ENCODE assay signal across 26 mouse cellular contexts in genomic region chr1:23968027-23968725, GRCm38 (mm10). TPM values are rescaled to one million over a fixed set of nuclear protein-coding genes. Genes with fewer than 3 reads are reported as not detected.
DNase-seq lines count a peak whose midpoint lies in the region; ATAC-seq lines count a peak whose summit lies in the region.
"Had no signal": no experiment of that assay in that cellular context is flagged by ENCODE, and none has a peak within 500 bp of the region (broad histone marks: within the 10 kb centered on the region; RNA-seq: fewer than 3 reads in every experiment).

No protein-coding gene starts in this region.

- no peaks in the 10 kb centered on the region for H3K27me3 ChIP-seq in embryonic facial prominence, embryonic 13.5 days
- H3K27me3 ChIP-seq in embryonic facial prominence, embryonic 10.5 days (replicated peaks; ENCODE audit: low read depth, poor library complexity, severe bottlenecking), result no peaks in the 10 kb centered on the region
- no peaks in the 10 kb centered on the region for H3K27me3 ChIP-seq in liver, embryonic 16.5 days (ENCODE audit: control insufficient read depth, insufficient read depth, low read depth, low read length)
- H3K27me3 ChIP-seq: forebrain, embryonic 15.5 days; lung, embryonic 15.5 days; neural tube, embryonic 12.5 days; stomach, embryonic 15.5 days had no signal

- no peak overlapping the region for H3K4me2 ChIP-seq in embryonic facial prominence, embryonic 13.5 days
- no peak overlapping the region for H3K4me2 ChIP-seq in liver, embryonic 16.5 days (ENCODE audit: low read depth, low read length)
- H3K4me2 ChIP-seq: forebrain, embryonic 15.5 days; lung, embryonic 15.5 days; midbrain, embryonic 11.5 days; neural tube, embryonic 12.5 days; stomach, embryonic 15.5 days had no signal

- H3K4me3 ChIP-seq in embryonic facial prominence, embryonic 13.5 days, result no peak overlapping the region
- H3K4me3 ChIP-seq in embryonic facial prominence, embryonic 10.5 days, result no peak overlapping the region
- no peak overlapping the region for H3K4me3 ChIP-seq in liver, embryonic 16.5 days (ENCODE audit: low read depth, low read length)
- H3K4me3 ChIP-seq: erythroblast, embryonic 14.5 days; forebrain, embryonic 15.5 days; hindbrain, embryonic 10.5 days; limb, embryonic 10.5 days; lung, embryonic 15.5 days; neural tube, embryonic 12.5 days; stomach, embryonic 15.5 days had no signal

- DNase-seq in embryonic facial prominence, embryonic 10.5 days (ENCODE audit: low spot score), result no peak
- DNase-seq in liver (no peak), ES-CJ7 (ENCODE audit: low read depth, low spot score) (peak; percentile 64)
- no peak for DNase-seq in cerebellum, adult 18-20 months
- DNase-seq: adrenal gland, postnatal 10 days; cerebellum, adult 9-11 months; kidney, postnatal 4 days; lung, postnatal 4 days; thymus, adult 18-20 months; thymus, postnatal 36 days had no signal

- peaks cover 6% of the 10 kb centered on the region; the same call in 1 of the 2 replicates for H3K9me3 ChIP-seq in embryonic facial prominence, embryonic 13.5 days
- H3K9me3 ChIP-seq in embryonic facial prominence, embryonic 10.5 days, result peaks cover 6% of the 10 kb centered on the region; the same call in 1 of the 2 replicates
- no peaks in the 10 kb centered on the region for H3K9me3 ChIP-seq in liver, embryonic 16.5 days (replicated peaks; ENCODE audit: control insufficient read depth, low read length)
- H3K9me3 ChIP-seq: forebrain, embryonic 15.5 days; G1E; limb, embryonic 10.5 days; lung, embryonic 15.5 days; stomach, embryonic 15.5 days had no signal

- H3K27ac ChIP-seq in embryonic facial prominence, embryonic 13.5 days, result no peak overlapping the region
- H3K27ac ChIP-seq in embryonic facial prominence, embryonic 10.5 days (replicated peaks), result no peak overlapping the region
- H3K27ac ChIP-seq in liver, embryonic 16.5 days (ENCODE audit: low read length), result no peak overlapping the region
- H3K27ac ChIP-seq: forebrain, embryonic 15.5 days; hindbrain, embryonic 10.5 days; limb, embryonic 10.5 days; lung, embryonic 15.5 days; neural tube, embryonic 12.5 days; stomach, embryonic 15.5 days had no signal

- H3K36me3 ChIP-seq in embryonic facial prominence, embryonic 13.5 days, result no peaks in the 10 kb centered on the region
- H3K36me3 ChIP-seq in embryonic facial prominence, embryonic 10.5 days (replicated peaks), result no peaks in the 10 kb centered on the region
- H3K36me3 ChIP-seq in liver, embryonic 16.5 days (ENCODE audit: control insufficient read depth, insufficient read depth), result no peaks in the 10 kb centered on the region
- H3K36me3 ChIP-seq: forebrain, embryonic 15.5 days; G1E; hindbrain, embryonic 10.5 days; limb, embryonic 10.5 days; lung, embryonic 15.5 days; neural tube, embryonic 12.5 days; stomach, embryonic 15.5 days had no signal

- peak; percentile 32; the same call in 1 of the 2 replicates for ATAC-seq in embryonic facial prominence, embryonic 13.5 days (ENCODE audit: insufficient number of reproducible peaks, insufficient read depth, low FRiP score, low TSS enrichment, low read depth)
- ATAC-seq in liver, embryonic 16.5 days (ENCODE audit: low read depth), result 0 out of 2 replicates have a peak, but pooled peaks have one; percentile 22
- peak; percentile 76 for ATAC-seq in erythroblast, adult 5-6 weeks (replicated peaks; ENCODE audit: low FRiP score, poor library complexity, severe bottlenecking)
- no peak for ATAC-seq in megakaryocyte, adult 5-6 weeks (ENCODE audit: poor library complexity, severe bottlenecking)
- ATAC-seq: activated CD4-positive, CD25-positive, alpha-beta regulatory T cell, adult 4 months; forebrain, embryonic 15.5 days; intestine, postnatal 0 days; Patski had no signal

- 89% methylated on average over 9 of the region's 9 CpGs for whole genome bisulfite sequencing in embryonic facial prominence, embryonic 13.5 days
- 84% methylated on average over 9 of the region's 9 CpGs for WGBS in embryonic facial prominence, embryonic 10.5 days
- 71% methylated on average over 9 of the region's 9 CpGs for WGBS in liver, embryonic 16.5 days (ENCODE audit: insufficient replicate concordance)

- no peak overlapping the region for H3K9ac ChIP-seq in embryonic facial prominence, embryonic 13.5 days
- H3K9ac ChIP-seq in liver, embryonic 16.5 days (ENCODE audit: low read depth, low read length), result no peak overlapping the region
- H3K9ac ChIP-seq: forebrain, embryonic 15.5 days; lung, embryonic 15.5 days; neural tube, embryonic 12.5 days; stomach, embryonic 15.5 days had no signal

- H3K4me1 ChIP-seq in embryonic facial prominence, embryonic 13.5 days, result no peaks in the 10 kb centered on the region
- 0 out of 2 replicates have a peak, but pooled peaks cover 2% of the 10 kb centered on the region for H3K4me1 ChIP-seq in embryonic facial prominence, embryonic 10.5 days
- H3K4me1 ChIP-seq in liver, embryonic 16.5 days (ENCODE audit: control insufficient read depth, low read depth, low read length), result no peaks in the 10 kb centered on the region; the same call in 1 of the 2 replicates
- H3K4me1 ChIP-seq: forebrain, embryonic 15.5 days; hindbrain, embryonic 10.5 days; limb, embryonic 10.5 days; lung, embryonic 15.5 days; neural tube, embryonic 12.5 days; stomach, embryonic 15.5 days had no signal

RNA-seq across cellular contexts. Expression of gene Sdhaf4, which starts 37.3 kb away (rescaled TPM):
- polyA plus RNA-seq in embryonic facial prominence, embryonic 13.5 days (2015; fragmentation: Nextera tagmentation; extraction: Ambion mirVana), result 87.3 and 93.1 TPM in 2 replicates
- 78.1 and 84.9 TPM in 2 replicates for polyA plus RNA-seq in embryonic facial prominence, embryonic 10.5 days (2016; fragmentation: Nextera tagmentation; extraction: Ambion mirVana)
- 25.2 and 26.0 TPM in 2 replicates for polyA plus RNA-seq in liver, embryonic 16.5 days (2015; fragmentation: Nextera tagmentation; extraction: Ambion mirVana)
- total RNA-seq in erythroblast, adult 5-6 weeks (2015; ENCODE audit: low replicate concordance), result 7.5 and 13.8 TPM in 2 replicates
- total RNA-seq in erythroblast, adult 5-6 weeks (2017; ENCODE audit: low replicate concordance), result 6.7 and 8.2 TPM in 2 replicates
- total RNA-seq in megakaryocyte, adult 5-6 weeks (2015), result 17.3 and 20.7 TPM in 2 replicates
- total RNA-seq in megakaryocyte, adult 5-6 weeks (2017), result 4.4 and 4.9 TPM in 2 replicates
- polyA plus RNA-seq: erythroblast, embryonic 14.5 days had no signal

RNA-seq across cellular contexts. Expression of gene Smap1, which starts 46.1 kb away (rescaled TPM):
- polyA plus RNA-seq in embryonic facial prominence, embryonic 13.5 days (2015; fragmentation: Nextera tagmentation; extraction: Ambion mirVana), result 38.0 and 45.7 TPM in 2 replicates
- 39.8 and 41.0 TPM in 2 replicates for polyA plus RNA-seq in embryonic facial prominence, embryonic 10.5 days (2016; fragmentation: Nextera tagmentation; extraction: Ambion mirVana)
- 14.7 and 16.1 TPM in 2 replicates for polyA plus RNA-seq in liver, embryonic 16.5 days (2015; fragmentation: Nextera tagmentation; extraction: Ambion mirVana)
- 261 and 395 TPM in 2 replicates for total RNA-seq in erythroblast, adult 5-6 weeks (2015; ENCODE audit: low replicate concordance)
- total RNA-seq in erythroblast, adult 5-6 weeks (2017; ENCODE audit: low replicate concordance), result 226 and 278 TPM in 2 replicates
- 63.1 and 70.6 TPM in 2 replicates for total RNA-seq in megakaryocyte, adult 5-6 weeks (2015)
- total RNA-seq in megakaryocyte, adult 5-6 weeks (2017), result 28.7 and 39.4 TPM in 2 replicates
